In genomic region chr7:24621193-24621592, GRCm38 (mm10) we compare ENCODE assay signal across 21 mouse cellular contexts. TPM values are rescaled to one million over a fixed set of nuclear protein-coding genes. Genes with fewer than 3 reads are reported as not detected.
DNase-seq lines count a peak whose midpoint lies in the region; ATAC-seq and TF ChIP-seq lines count a peak whose summit lies in the region.
"Had no signal": no experiment of that assay in that cellular context is flagged by ENCODE, and none has a peak within 500 bp of the region (broad histone marks: within the 10 kb centered on the region; RNA-seq: fewer than 3 reads in every experiment).

No protein-coding gene starts in this region.

- no peak overlapping the region for H3K4me3 ChIP-seq in gastrocnemius, adult 2 months
- H3K4me3 ChIP-seq in liver, adult 2 months (ENCODE audit: insufficient read depth, low read depth, low read length): no peak overlapping the region
- H3K4me3 ChIP-seq in stomach, postnatal 0 days (ENCODE audit: low read depth, low read length): no peak overlapping the region
- H3K4me3 ChIP-seq: erythroblast, embryonic 14.5 days; heart, embryonic 13.5 days; hindbrain, embryonic 10.5 days; limb, embryonic 12.5 days; midbrain, embryonic 10.5 days had no signal

- H3K4me1 ChIP-seq in liver, adult 2 months (ENCODE audit: control insufficient read depth, insufficient read depth, low read length): no peaks in the 10 kb centered on the region
- H3K4me1 ChIP-seq in stomach, postnatal 0 days (replicated peaks; ENCODE audit: control insufficient read depth, insufficient read depth): no peaks in the 10 kb centered on the region
- H3K4me1 ChIP-seq: heart, embryonic 13.5 days; limb, embryonic 12.5 days had no signal

- intact Hi-C loops in gastrocnemius, adult 2 months (cut with DNase I): no loop called here
- intact Hi-C loops in gastrocnemius, postnatal 14 days (cut with DNase I; ENCODE audit: low total_unique reads): no loop called here

- peak; percentile 36 for TF ChIP-seq CTCF in gastrocnemius, adult 2 months (IDR thresholded peaks at IDR 0.05)
- 0 out of 2 replicates have a peak, but pooled peaks have one; percentile 8 for TF ChIP-seq CTCF in liver, adult 2 months (IDR thresholded peaks at IDR 0.05; ENCODE audit: low read depth, low read length)
- peak; percentile 59 for TF ChIP-seq CTCF in stomach, postnatal 0 days (IDR thresholded peaks at IDR 0.05; ENCODE audit: low read depth)

- no peak for DNase-seq in gastrocnemius, adult 2 months
- DNase-seq in gastrocnemius, postnatal 14 days: no peak
- no peak for DNase-seq in liver, adult 2 months (ENCODE audit: extremely low read depth, low read depth, low spot score)
- DNase-seq in liver: no peak
- DNase-seq in thymus, postnatal 4 days: peak; percentile 15
- DNase-seq in thymus, postnatal 25 days: no peak
- no peak for DNase-seq in stomach, postnatal 0 days (ENCODE audit: low spot score)
- no peak for DNase-seq in heart, adult 18-20 months
- DNase-seq: cerebellum, adult 11 months; cerebellum, postnatal 25 days; gastrocnemius, postnatal 10 days; kidney, adult 11 months; kidney, postnatal 4 days; layer of hippocampus, postnatal 36 days had no signal

- WGBS in liver, adult 2 months: 93% methylated on average over 3 of the region's 3 CpGs
- WGBS in stomach, postnatal 0 days: 86% methylated on average over 3 of the region's 3 CpGs

- H3K4me2 ChIP-seq in stomach, postnatal 0 days (replicated peaks; ENCODE audit: low read depth): no peak overlapping the region
- H3K4me2 ChIP-seq: heart, embryonic 13.5 days; limb, embryonic 12.5 days had no signal

- no peak overlapping the region for H3K9ac ChIP-seq in liver, adult 2 months (ENCODE audit: low read depth, low read length)
- H3K9ac ChIP-seq in stomach, postnatal 0 days (ENCODE audit: low read length): no peak overlapping the region
- H3K9ac ChIP-seq: heart, embryonic 13.5 days; limb, embryonic 12.5 days had no signal

- no peak for TF ChIP-seq EP300 in stomach, postnatal 0 days (optimal IDR thresholded peaks at IDR 0.05)

- H3K9me3 ChIP-seq in stomach, postnatal 0 days (ENCODE audit: control insufficient read depth, low read length): no peaks in the 10 kb centered on the region

- no peaks in the 10 kb centered on the region for H3K27me3 ChIP-seq in liver, adult 2 months (ENCODE audit: control insufficient read depth, insufficient read depth, low read length)
- no peaks in the 10 kb centered on the region for H3K27me3 ChIP-seq in stomach, postnatal 0 days (ENCODE audit: control insufficient read depth, insufficient read depth, low read length)

- no peak for TF ChIP-seq POLR2A in liver, adult 2 months (IDR thresholded peaks at IDR 0.05; ENCODE audit: extremely low read depth, insufficient read depth, low read length)

- H3K79me2 ChIP-seq in liver, adult 2 months (ENCODE audit: control insufficient read depth, insufficient read depth, low read length): no peaks in the 10 kb centered on the region

- no peak for ATAC-seq in stomach, postnatal 0 days (ENCODE audit: low FRiP score, low TSS enrichment)

- H3K36me3 ChIP-seq in liver, adult 2 months (ENCODE audit: control insufficient read depth, insufficient read depth, low read length): peaks cover 34% of the 10 kb centered on the region
- peaks cover 5% of the 10 kb centered on the region; the same call in 1 of the 2 replicates for H3K36me3 ChIP-seq in stomach, postnatal 0 days (ENCODE audit: control insufficient read depth, insufficient read depth, low read length)
- H3K36me3 ChIP-seq: heart, embryonic 13.5 days; hindbrain, embryonic 10.5 days; limb, embryonic 12.5 days; midbrain, embryonic 10.5 days had no signal

- no peak overlapping the region for H3K27ac ChIP-seq in gastrocnemius, adult 2 months
- no peak overlapping the region for H3K27ac ChIP-seq in liver, adult 2 months (replicated peaks; ENCODE audit: insufficient read depth, low read depth, low read length)
- no peak overlapping the region for H3K27ac ChIP-seq in stomach, postnatal 0 days (replicated peaks)
- H3K27ac ChIP-seq: heart, embryonic 13.5 days; hindbrain, embryonic 10.5 days; limb, embryonic 12.5 days; midbrain, embryonic 10.5 days had no signal

RNA-seq across cellular contexts. Expression of gene Phldb3, which starts 10.6 kb away (rescaled TPM):
- total RNA-seq in gastrocnemius, adult 2 months (2021): under 1 TPM; 0.54 to 0.59 TPM
- under 1 TPM; 0.59 to 0.66 TPM for total RNA-seq in gastrocnemius, postnatal 14 days (2021)
- 1.4 and 1.5 TPM in 2 replicates for total RNA-seq in liver, adult 2 months (2014; rRNA removed)
- polyA plus RNA-seq in liver, adult 2 months (2012; rRNA removed): 3.4 and 3.5 TPM in 2 replicates
- polyA plus RNA-seq in stomach, postnatal 0 days (2015; fragmentation: Nextera tagmentation; extraction: Ambion mirVana): 1.2 TPM in 2 replicates
- under 1 TPM; 0.10 to 0.31 TPM for total RNA-seq in heart, adult 18-20 months (2021)
- polyA plus RNA-seq: heart, embryonic 13.5 days; hindbrain, embryonic 10.5 days; midbrain, embryonic 10.5 days had no signal

RNA-seq across cellular contexts. Expression of gene Lypd3, which starts 15.2 kb away (rescaled TPM):
- not detected for total RNA-seq in gastrocnemius, adult 2 months (2021)
- total RNA-seq in gastrocnemius, postnatal 14 days (2021): not detected
- not detected in 2 replicates for total RNA-seq in liver, adult 2 months (2014; rRNA removed)
- polyA plus RNA-seq in liver, adult 2 months (2012; rRNA removed): not detected in 2 replicates
- polyA plus RNA-seq in stomach, postnatal 0 days (2015; fragmentation: Nextera tagmentation; extraction: Ambion mirVana): 277 and 306 TPM in 2 replicates
- total RNA-seq in heart, adult 18-20 months (2021): not detected
- total RNA-seq: gastrocnemius, postnatal 10 days had no signal
- polyA plus RNA-seq: erythroblast, embryonic 14.5 days had no signal

RNA-seq across cellular contexts. Expression of gene Zfp575, which starts 33.8 kb away (rescaled TPM):
- total RNA-seq in gastrocnemius, adult 2 months (2021): under 1 TPM in 1 of 2 experiments, not detected in 1; 0.17 TPM
- under 1 TPM; 0.38 to 0.45 TPM for total RNA-seq in gastrocnemius, postnatal 14 days (2021)
- not detected in 2 replicates for total RNA-seq in liver, adult 2 months (2014; rRNA removed)
- 0.02 TPM in 1 of 2 replicates, not detected in the other for polyA plus RNA-seq in liver, adult 2 months (2012; rRNA removed)
- 3.6 and 4.0 TPM in 2 replicates for polyA plus RNA-seq in stomach, postnatal 0 days (2015; fragmentation: Nextera tagmentation; extraction: Ambion mirVana)
- under 1 TPM in 1 of 2 experiments, not detected in 1; 0.13 TPM for total RNA-seq in heart, adult 18-20 months (2021)

RNA-seq across cellular contexts. Expression of gene Ethe1, which starts 33.9 kb away (rescaled TPM):
- total RNA-seq in gastrocnemius, adult 2 months (2021): 10 to 100 TPM; 22.0 to 27.4 TPM
- 10 to 100 TPM; 12.0 to 15.3 TPM for total RNA-seq in gastrocnemius, postnatal 14 days (2021)
- total RNA-seq in liver, adult 2 months (2014; rRNA removed): 71.1 and 91.4 TPM in 2 replicates
- polyA plus RNA-seq in liver, adult 2 months (2012; rRNA removed): 227 and 244 TPM in 2 replicates
- polyA plus RNA-seq in stomach, postnatal 0 days (2015; fragmentation: Nextera tagmentation; extraction: Ambion mirVana): 120 and 128 TPM in 2 replicates
- total RNA-seq in heart, adult 18-20 months (2021): 10 to 100 TPM; 61.2 to 71.1 TPM

RNA-seq across cellular contexts. Expression of gene Tex101, which starts 55.3 kb away (rescaled TPM):
- not detected for total RNA-seq in gastrocnemius, adult 2 months (2021)
- not detected for total RNA-seq in gastrocnemius, postnatal 14 days (2021)
- not detected in 2 replicates for total RNA-seq in liver, adult 2 months (2014; rRNA removed)
- not detected in 2 replicates for polyA plus RNA-seq in liver, adult 2 months (2012; rRNA removed)
- 0.15 TPM in 1 of 2 replicates, not detected in the other for polyA plus RNA-seq in stomach, postnatal 0 days (2015; fragmentation: Nextera tagmentation; extraction: Ambion mirVana)
- total RNA-seq in heart, adult 18-20 months (2021): not detected
- total RNA-seq: adrenal gland, adult 18-20 months; gastrocnemius, postnatal 10 days; layer of hippocampus, postnatal 36 days had no signal
- polyA plus RNA-seq: erythroblast, embryonic 14.5 days; heart, embryonic 13.5 days; hindbrain, embryonic 10.5 days; limb, embryonic 12.5 days; lung, embryonic 16.5 days; midbrain, embryonic 10.5 days had no signal

Comparison
In these comparisons a context has a peak if more than half of its experiments do, and no peak if none do; other contexts are left out.
1. CTCF ChIP-seq: peak in every context shown above with its lines; median percentile 59 in stomach, postnatal 0 days; 36 in gastrocnemius, adult 2 months; 8 in liver, adult 2 months.